Mouse (Mus musculus) kidney, postnatal 0 days (tissue): ENCODE measurements around the gene Mcpt9. TPM values are rescaled to one million over a fixed set of nuclear protein-coding genes. Genes with fewer than 3 reads are reported as not detected.
"Not testable (repeated sequence)": the region's sequence is repeated elsewhere in the genome, so short reads cannot be mapped to it uniquely, and the experiment has no call there.

Experiments
- ATAC-seq: fragments of 200-750 bp; cut with Nextera tagmentation; replicated peaks from 2 replicates; pipeline ENCODE4 v1.8.0; 2017; ENCODE audit warnings: low read depth, moderate number of reproducible peaks, moderate TSS enrichment, moderate library complexity; ENCODE audit not compliant: low FRiP score
- DNase-seq: peaks from one replicate; pipeline ENCODE4 v3.0.0-alpha.2; 2016; ENCODE audit warnings: low spot score
- H3K27ac ChIP-seq: fragments of 300-500 bp; sonication (generic); 2 replicates; pipeline ENCODE4 v1.5.1; 2014; ENCODE audit warnings: mild to moderate bottlenecking
- H3K27me3 ChIP-seq: fragments of 300-500 bp; sonication (generic); 2 replicates; pipeline ENCODE4 v1.6.1; 2014; ENCODE audit warnings: low read length, mixed read lengths; ENCODE audit not compliant: insufficient read depth
- H3K36me3 ChIP-seq: fragments of 300-500 bp; sonication (generic); 2 replicates; pipeline ENCODE4 v1.6.1; 2014; ENCODE audit warnings: low read length, mixed read lengths; ENCODE audit not compliant: insufficient read depth
- H3K4me1 ChIP-seq: fragments of 300-500 bp; sonication (generic); replicated peaks from 2 replicates; pipeline ENCODE4 v1.6.1; 2014; ENCODE audit warnings: antibody characterized with exemption, low read length, mixed read lengths; ENCODE audit not compliant: insufficient read depth
- H3K4me2 ChIP-seq: fragments of 300-500 bp; sonication (generic); 2 replicates; pipeline ENCODE4 v1.6.1; 2014; ENCODE audit warnings: mild to moderate bottlenecking, low read length, moderate library complexity, mixed read lengths
- H3K4me3 ChIP-seq: fragments of 300-500 bp; sonication (generic); replicated peaks from 2 replicates; pipeline ENCODE4 v1.5.1; 2014; ENCODE audit warnings: low read depth, low read length
- H3K9ac ChIP-seq: fragments of 300-500 bp; sonication (generic); 2 replicates; pipeline ENCODE4 v1.6.1; 2014; ENCODE audit warnings: low read depth, low read length
- H3K9me3 ChIP-seq: fragments of 300-500 bp; sonication (generic); replicated peaks from 2 replicates; pipeline ENCODE4 v1.6.1; 2016; ENCODE audit warnings: low read length, inconsistent platforms, mixed read lengths
- CTCF ChIP-seq: IDR thresholded peaks from 2 replicates; pipeline ENCODE4 v1.5.1; 2016; ENCODE audit warnings: antibody characterized with exemption, low read depth, mild to moderate bottlenecking, moderate library complexity
- WGBS: fragments of 180-500 bp; shearing (Covaris S2); extraction: QIAGEN DNeasy Blood & Tissue Kit; methylation state at CpG from one replicate; pipeline ENCODE4 v1.1.7; 2014; 5-methylcytosine and 5-hydroxymethylcytosine counted together
- polyA plus RNA-seq: library from polyadenylated mRNA; unstranded; fragments of >200 nt; fragmentation: Nextera tagmentation; extraction: Ambion mirVana; gene quantifications from 2 replicates; pipeline ENCODE4 v1.2.1, GENCODE M21; 2015

Gene Mcpt9
- polyA plus RNA-seq, 1 experiment from 2014 or later, result not detected

DNA sequence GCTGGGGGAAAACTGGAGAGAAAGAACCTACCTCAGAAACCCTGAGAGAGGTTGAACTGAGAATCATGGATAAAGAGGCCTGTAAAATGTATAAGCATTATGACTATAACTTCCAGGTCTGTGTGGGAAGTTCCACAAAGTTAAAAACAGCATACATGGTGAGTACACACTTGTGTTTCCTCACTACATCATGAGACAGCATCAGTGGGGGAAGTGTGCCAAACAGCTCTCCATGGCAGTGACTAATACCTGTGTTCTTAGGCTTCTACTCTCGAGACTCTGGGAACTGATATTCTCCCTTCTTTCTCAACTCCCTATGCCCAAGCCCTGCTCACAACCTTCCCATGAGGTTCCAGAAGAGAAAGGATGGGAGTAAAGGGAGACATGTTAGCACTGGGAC lies 10.8 kb downstream of the Mcpt9 start:
- Histone ChIP-seq H3K9ac (no peak overlapping the region), H3K36me3 (no peaks in the 10 kb centered on the region), H3K4me3 (no peak overlapping the region), H3K4me2 (no peak overlapping the region), H3K27ac (no peak overlapping the region), H3K9me3 (no peaks in the 10 kb centered on the region), H3K27me3 (no peaks in the 10 kb centered on the region), H3K4me1 (no peaks in the 10 kb centered on the region)
- ATAC-seq (no peak), DNase-seq (no peak)
- no peak for TF ChIP-seq CTCF
- 48% methylated on average over 1 of the region's 1 CpGs for WGBS

DNA sequence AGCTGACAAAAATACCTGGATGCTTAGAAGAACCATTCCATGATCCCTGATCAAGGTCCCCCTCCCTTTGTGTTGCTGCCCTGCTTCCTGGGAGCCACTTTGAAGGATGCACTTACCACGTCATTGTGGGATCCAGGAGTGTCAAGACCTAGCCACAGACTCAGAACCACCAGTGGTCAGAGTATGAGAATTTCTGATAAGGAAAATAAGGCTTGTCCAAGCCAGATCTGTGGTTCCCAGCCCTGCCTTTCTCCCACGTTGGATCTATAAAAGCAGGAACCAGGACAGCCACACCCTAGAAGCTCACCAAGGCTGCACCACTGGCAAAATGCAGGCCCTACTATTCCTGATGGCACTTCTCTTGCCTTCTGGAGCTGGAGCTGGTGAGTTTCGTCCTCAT lies 12.6 kb downstream of the Mcpt9 start, which contains the start of gene Mcpt1:
TSS of gene Mcpt1 (plus strand) at position 301 of the 400 bp plus-strand sequence.
- not testable (repeated sequence) for H3K27me3 ChIP-seq, H3K36me3 ChIP-seq, H3K9ac ChIP-seq, H3K4me3 ChIP-seq, H3K4me1 ChIP-seq, ATAC-seq, DNase-seq, H3K4me2 ChIP-seq, H3K27ac ChIP-seq, H3K9me3 ChIP-seq
- 70% methylated on average over 3 of the region's 3 CpGs for WGBS

- no peaks in the 10 kb centered on the region for H3K9me3 ChIP-seq
- no peak for TF ChIP-seq CTCF
- H3K27ac ChIP-seq, result no peak overlapping the region
- H3K9ac ChIP-seq, result no peak overlapping the region
- H3K36me3 ChIP-seq, result no peaks in the 10 kb centered on the region
- WGBS, result 94% methylated on average over 2 of the region's 2 CpGs
- ATAC-seq (no peak), DNase-seq (no peak)
- H3K4me1 ChIP-seq, result no peaks in the 10 kb centered on the region
- no peaks in the 10 kb centered on the region for H3K27me3 ChIP-seq
- H3K4me3 ChIP-seq, result no peak overlapping the region
- H3K4me2 ChIP-seq, result no peak overlapping the region
These were observed 16.4 kb downstream of the Mcpt9 start for GRCm38 (mm10) chr14:56013924-56014323.

- no peak overlapping the region for H3K9ac ChIP-seq
- no peak for DNase-seq
- no peaks in the 10 kb centered on the region for H3K9me3 ChIP-seq
- no peaks in the 10 kb centered on the region for H3K36me3 ChIP-seq
- H3K27me3 ChIP-seq, result no peaks in the 10 kb centered on the region
- no peak overlapping the region for H3K4me3 ChIP-seq
- ATAC-seq, result no peak
- no peak overlapping the region for H3K4me2 ChIP-seq
- no peak for TF ChIP-seq CTCF
- H3K4me1 ChIP-seq, result no peaks in the 10 kb centered on the region
- WGBS, result 35% methylated on average over 3 of the region's 3 CpGs
- H3K27ac ChIP-seq, result no peak overlapping the region
These were observed 17.1 kb downstream of the Mcpt9 start for GRCm38 (mm10) chr14:56013147-56013546.

DNA sequence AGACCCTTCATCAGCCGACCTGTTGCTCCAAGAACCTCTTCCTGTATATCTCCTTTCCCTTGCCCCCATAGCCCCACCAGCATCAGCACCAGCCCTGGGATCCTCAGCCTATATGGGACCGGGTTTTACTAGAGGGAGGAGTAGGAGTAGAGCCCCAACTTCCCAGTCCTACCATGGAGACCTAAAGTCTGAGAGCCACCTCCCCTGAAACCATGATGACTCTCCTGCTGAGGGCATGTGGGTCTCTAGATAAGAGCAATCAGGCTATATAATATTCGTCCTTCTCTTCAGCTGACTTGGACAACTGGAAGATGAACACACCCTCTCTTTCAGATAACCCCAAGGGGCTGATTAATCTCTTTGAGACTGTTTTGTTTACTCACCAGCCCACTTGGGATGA lies 42.8 kb downstream of the Mcpt9 start:
- not testable (repeated sequence) for H3K27ac ChIP-seq, ATAC-seq, H3K27me3 ChIP-seq, H3K4me2 ChIP-seq, DNase-seq, H3K9me3 ChIP-seq, H3K4me3 ChIP-seq, H3K4me1 ChIP-seq, H3K9ac ChIP-seq, H3K36me3 ChIP-seq
- 59% methylated on average over 1 of the region's 3 CpGs for WGBS

Other genes with a start within 250 kb of the Mcpt9 start
- gene Adcy4, start 246.4 kb downstream of the Mcpt9 start, polyA plus RNA-seq, result 10.0 and 10.6 TPM in 2 replicates
- 20.4 and 24.7 TPM in 2 replicates for gene Ripk3, start 241.6 kb downstream of the Mcpt9 start, polyA plus RNA-seq
- 16.8 and 19.7 TPM in 2 replicates for gene Nfatc4, start 207.4 kb downstream of the Mcpt9 start, polyA plus RNA-seq
- gene Nynrin, start 176.5 kb downstream of the Mcpt9 start, polyA plus RNA-seq, result 8.4 and 8.9 TPM in 2 replicates
- 0.20 and 0.28 TPM in 2 replicates for gene Cbln3, start 146.1 kb downstream of the Mcpt9 start, polyA plus RNA-seq
- 8.1 and 9.8 TPM in 2 replicates for gene Khnyn, start 145.5 kb downstream of the Mcpt9 start, polyA plus RNA-seq
- gene Sdr39u1, start 130.2 kb downstream of the Mcpt9 start, polyA plus RNA-seq, result 85.3 and 86.0 TPM in 2 replicates
- gene Cma1, start 85.8 kb downstream of the Mcpt9 start, polyA plus RNA-seq, result 1.8 and 5.8 TPM in 2 replicates
- gene Cma2, start 79.5 kb downstream of the Mcpt9 start, polyA plus RNA-seq, result not detected in 2 replicates
- gene Mcpt1, start 12.5 kb downstream of the Mcpt9 start, polyA plus RNA-seq, result not detected in 2 replicates
- gene Mcpt2, start 11.5 kb upstream of the Mcpt9 start, polyA plus RNA-seq, result not detected in 2 replicates
- 0.24 TPM in 1 of 2 replicates, not detected in the other for gene Mcpt4, start 31.8 kb upstream of the Mcpt9 start, polyA plus RNA-seq
- gene Mcpt8, start 54.8 kb upstream of the Mcpt9 start, polyA plus RNA-seq, result 0.14 TPM in 1 of 2 replicates, not detected in the other
- not detected in 2 replicates for gene Ctsg, start 72.1 kb upstream of the Mcpt9 start, polyA plus RNA-seq
- gene Gzme, start 90.1 kb upstream of the Mcpt9 start, polyA plus RNA-seq, result not detected in 2 replicates
- gene Gzmd, start 102.1 kb upstream of the Mcpt9 start, polyA plus RNA-seq, result not detected in 2 replicates
- not detected in 2 replicates for gene Gzmg, start 129.1 kb upstream of the Mcpt9 start, polyA plus RNA-seq
- not detected in 2 replicates for gene Gzmn, start 144.1 kb upstream of the Mcpt9 start, polyA plus RNA-seq
- not detected in 2 replicates for gene Gzmf, start 180.9 kb upstream of the Mcpt9 start, polyA plus RNA-seq
- not detected in 2 replicates for gene Gzmc, start 204.2 kb upstream of the Mcpt9 start, polyA plus RNA-seq
- 0.09 TPM in 1 of 2 replicates, not detected in the other for gene Gzmb, start 231.8 kb upstream of the Mcpt9 start, polyA plus RNA-seq